ENCODE assay signal across 7 mouse cellular contexts in genomic region chr7:75862427-75862781, GRCm38 (mm10). TPM values are rescaled to one million over a fixed set of nuclear protein-coding genes. Genes with fewer than 3 reads are reported as not detected.
DNase-seq lines count a peak whose midpoint lies in the region; ATAC-seq and TF ChIP-seq lines count a peak whose summit lies in the region.
"Not testable (repeated sequence)": the region's sequence is repeated elsewhere in the genome, so short reads cannot be mapped to it uniquely, and the experiment has no call there.

No protein-coding gene starts in this region.

- WGBS in heart, embryonic 16.5 days: 94% methylated on average over 6 of the region's 6 CpGs
- WGBS in liver, embryonic 13.5 days (ENCODE audit: insufficient replicate concordance): 76% methylated on average over 6 of the region's 6 CpGs
- whole genome bisulfite sequencing in liver, postnatal 0 days (ENCODE audit: insufficient replicate concordance): 77% methylated on average over 6 of the region's 6 CpGs

- peak overlapping the region; percentile 40; the same call in 1 of the 2 replicates for H3K27ac ChIP-seq in brown adipose tissue, adult 24 weeks (replicated peaks; ENCODE audit: low read depth, low read length)
- H3K27ac ChIP-seq in heart, embryonic 16.5 days (ENCODE audit: low read length): peak overlapping the region; percentile 71
- H3K27ac ChIP-seq in layer of hippocampus, adult 2 months: not testable (repeated sequence)
- peak overlapping the region; percentile 90 for H3K27ac ChIP-seq in liver, embryonic 13.5 days
- peak overlapping the region; percentile 76; the same call in 1 of the 2 replicates for H3K27ac ChIP-seq in liver, postnatal 0 days (ENCODE audit: low read depth)

- peaks cover 36% of the 10 kb centered on the region for H3K36me3 ChIP-seq in heart, embryonic 16.5 days (ENCODE audit: control insufficient read depth, insufficient read depth)
- H3K36me3 ChIP-seq in liver, embryonic 13.5 days: peaks cover 49% of the 10 kb centered on the region
- H3K36me3 ChIP-seq in liver, postnatal 0 days (replicated peaks; ENCODE audit: insufficient read depth, low read length): peaks cover 41% of the 10 kb centered on the region

- peak; percentile 60 for ATAC-seq in erythroid progenitor cell, adult 5-6 weeks (replicated peaks; ENCODE audit: low FRiP score, poor library complexity, severe bottlenecking)
- not testable (repeated sequence) for ATAC-seq in heart, embryonic 16.5 days (replicated peaks; ENCODE audit: extremely low read depth, insufficient read depth, low FRiP score); liver, embryonic 13.5 days (ENCODE audit: low read depth)
- peak; percentile 2 for ATAC-seq in liver, postnatal 0 days

- not testable (repeated sequence) for DNase-seq in layer of hippocampus, adult 2 months (ENCODE audit: low spot score in 2 of 2); liver, embryonic 13.5 days; liver, postnatal 0 days
- peak; percentile 51 to 71 for DNase-seq in spleen, postnatal 4 days (ENCODE audit: low spot score in 2 of 2)

- peaks cover 19% of the 10 kb centered on the region for H3K4me1 ChIP-seq in brown adipose tissue, adult 24 weeks (ENCODE audit: control insufficient read depth, insufficient read depth, insufficient read length, low read length)
- not testable (repeated sequence) for H3K4me1 ChIP-seq in heart, embryonic 16.5 days (ENCODE audit: control insufficient read depth, insufficient read depth, low read length)
- H3K4me1 ChIP-seq in liver, embryonic 13.5 days (replicated peaks): peaks cover 74% of the 10 kb centered on the region
- peaks cover 48% of the 10 kb centered on the region for H3K4me1 ChIP-seq in liver, postnatal 0 days (ENCODE audit: insufficient read depth)

- TF ChIP-seq EP300 in liver, postnatal 0 days (IDR thresholded peaks at IDR 0.05; ENCODE audit: low read depth): not testable (repeated sequence)

- not testable (repeated sequence) for H3K27me3 ChIP-seq in heart, embryonic 16.5 days (ENCODE audit: control insufficient read depth, insufficient read depth, low read length); liver, embryonic 13.5 days; liver, postnatal 0 days (ENCODE audit: insufficient read depth, low read length)

- H3K4me3 ChIP-seq in brown adipose tissue, adult 24 weeks (ENCODE audit: insufficient read depth, low read depth, low read length); heart, embryonic 16.5 days (ENCODE audit: low read length); layer of hippocampus, adult 2 months; liver, embryonic 13.5 days (replicated peaks); liver, postnatal 0 days (ENCODE audit: low read depth, low read length): not testable (repeated sequence)

- H3K9ac ChIP-seq in heart, embryonic 16.5 days (ENCODE audit: low read length); liver, embryonic 13.5 days; liver, postnatal 0 days (replicated peaks): not testable (repeated sequence)

- H3K4me2 ChIP-seq in heart, embryonic 16.5 days (ENCODE audit: low read depth, low read length); liver, embryonic 13.5 days; liver, postnatal 0 days (ENCODE audit: low read depth, low read length): not testable (repeated sequence)

- not testable (repeated sequence) for H3K9me3 ChIP-seq in heart, embryonic 16.5 days (replicated peaks; ENCODE audit: control insufficient read depth, low read length); liver, embryonic 13.5 days (replicated peaks); liver, postnatal 0 days (ENCODE audit: low read length)

- peak; percentile 31 for TF ChIP-seq CTCF in layer of hippocampus, adult 2 months (conservative IDR thresholded peaks at IDR 0.05)
- TF ChIP-seq CTCF in liver, postnatal 0 days (IDR thresholded peaks at IDR 0.05; ENCODE audit: low read depth): 0 out of 2 replicates have a peak, but pooled peaks have one; percentile 27

RNA-seq across cellular contexts. Expression of gene Klhl25, which starts 14.3 kb away (rescaled TPM):
- 4.7 and 8.6 TPM in 2 replicates for polyA plus RNA-seq in brown adipose tissue, adult 24 weeks (2012; ENCODE audit: insufficient read depth, insufficient read length, missing spikeins)
- total RNA-seq in erythroid progenitor cell, adult 5-6 weeks (2015; ENCODE audit: low replicate concordance): 8.6 and 28.1 TPM in 2 replicates
- total RNA-seq in erythroid progenitor cell, adult 5-6 weeks (2017; ENCODE audit: low replicate concordance): 25.9 and 41.9 TPM in 2 replicates
- 9.1 and 10.9 TPM in 2 replicates for polyA plus RNA-seq in heart, embryonic 16.5 days (2015; fragmentation: Nextera tagmentation; extraction: Ambion mirVana)
- total RNA-seq in layer of hippocampus, adult 2 months (2021): 1 to 10 TPM; 8.3 to 8.7 TPM
- 10.3 and 11.3 TPM in 2 replicates for polyA plus RNA-seq in liver, embryonic 13.5 days (2015; fragmentation: Nextera tagmentation; extraction: Ambion mirVana)
- 13.0 and 13.5 TPM in 2 replicates for polyA plus RNA-seq in liver, postnatal 0 days (2015; fragmentation: Nextera tagmentation; extraction: Ambion mirVana)
